26 mouse cellular contexts compared by ENCODE assay signal in the genomic region with DNA sequence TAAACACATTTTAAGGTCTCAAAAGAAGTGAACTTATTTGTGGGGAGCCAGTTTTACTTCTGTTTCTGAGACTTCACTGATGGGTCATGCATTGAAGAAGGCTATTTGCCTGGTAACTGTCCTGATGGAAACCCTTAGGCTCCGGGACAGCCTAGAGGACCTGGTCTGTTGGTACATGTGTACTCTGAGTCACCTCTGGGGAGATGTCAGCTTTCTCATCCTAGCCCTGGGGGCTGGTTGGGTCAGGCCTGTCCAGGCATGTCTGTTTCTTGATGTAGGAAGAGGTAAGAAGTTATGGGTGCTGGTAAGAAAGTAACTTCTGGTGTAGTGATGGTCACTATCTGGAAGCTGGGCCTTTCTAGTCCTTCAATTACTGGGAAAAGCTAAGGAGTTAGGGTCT. TPM values are rescaled to one million over a fixed set of nuclear protein-coding genes. Genes with fewer than 3 reads are reported as not detected.
DNase-seq lines count a peak whose midpoint lies in the region; ATAC-seq and TF ChIP-seq lines count a peak whose summit lies in the region.
"Had no signal": no experiment of that assay in that cellular context is flagged by ENCODE, and none has a peak within 500 bp of the region (broad histone marks: within the 10 kb centered on the region; RNA-seq: fewer than 3 reads in every experiment).

No protein-coding gene starts in this region.

- peak; percentile 53; the same call in 1 of the 2 replicates for ATAC-seq in stomach, embryonic 16.5 days (ENCODE audit: insufficient read depth, low FRiP score)
- ATAC-seq in erythroid progenitor cell, adult 5-6 weeks (replicated peaks; ENCODE audit: low FRiP score, poor library complexity, severe bottlenecking): no peak
- ATAC-seq: activated CD4-positive, CD25-positive, alpha-beta regulatory T cell, adult 4 months; forebrain, embryonic 14.5 days; forebrain, embryonic 16.5 days; Patski had no signal

- peak; percentile 62 for DNase-seq in urinary bladder, postnatal 14 days (ENCODE audit: low spot score)
- no peak for DNase-seq in urinary bladder, postnatal 25 days (ENCODE audit: low spot score)
- DNase-seq in A20 (ENCODE audit: low read depth, low spot score): peak; percentile 60
- no peak for DNase-seq in kidney, adult 2 months
- no peak for DNase-seq in lung, postnatal 14 days
- DNase-seq: adrenal gland, adult 8-10 months; adrenal gland, postnatal 14 days; adrenal gland, postnatal 36 days; cerebellum, adult 11-12 months; cerebellum, adult 2 months; cerebellum, adult 9-10 months; cerebellum, postnatal 10 days; cerebellum, postnatal 25 days had no signal

- 77% methylated on average over 1 of the region's 1 CpGs for WGBS in stomach, embryonic 16.5 days
- WGBS in kidney, adult 2 months: 90% methylated on average over 1 of the region's 1 CpGs

- no peak overlapping the region for H3K4me2 ChIP-seq in stomach, embryonic 16.5 days (ENCODE audit: low read depth, low read length)
- H3K4me2 ChIP-seq: embryonic facial prominence, embryonic 12.5 days; forebrain, embryonic 12.5 days had no signal

- H3K27ac ChIP-seq in stomach, embryonic 16.5 days (ENCODE audit: low read length): no peak overlapping the region
- H3K27ac ChIP-seq in kidney, adult 2 months (ENCODE audit: insufficient read depth, low read depth, low read length): no peak overlapping the region
- H3K27ac ChIP-seq: embryonic facial prominence, embryonic 10.5 days; embryonic facial prominence, embryonic 12.5 days; forebrain, embryonic 10.5 days; forebrain, embryonic 12.5 days had no signal

- no peaks in the 10 kb centered on the region for H3K27me3 ChIP-seq in stomach, embryonic 16.5 days (ENCODE audit: control insufficient read depth, insufficient read depth, low read length)
- H3K27me3 ChIP-seq in kidney, adult 2 months (replicated peaks; ENCODE audit: control insufficient read depth, insufficient read depth, low read length): no peaks in the 10 kb centered on the region
- H3K27me3 ChIP-seq: embryonic facial prominence, embryonic 12.5 days; forebrain, embryonic 12.5 days; Patski had no signal

- H3K4me1 ChIP-seq in stomach, embryonic 16.5 days (ENCODE audit: control insufficient read depth, insufficient read depth, low read length): no peaks in the 10 kb centered on the region; the same call in 1 of the 2 replicates
- no peaks in the 10 kb centered on the region for H3K4me1 ChIP-seq in kidney, adult 2 months (ENCODE audit: control insufficient read depth, insufficient read depth, low read length)
- H3K4me1 ChIP-seq: embryonic facial prominence, embryonic 10.5 days; embryonic facial prominence, embryonic 12.5 days; forebrain, embryonic 10.5 days; forebrain, embryonic 12.5 days had no signal

- H3K36me3 ChIP-seq in stomach, embryonic 16.5 days (ENCODE audit: control insufficient read depth, insufficient read depth, low read length): no peaks in the 10 kb centered on the region
- no peaks in the 10 kb centered on the region for H3K36me3 ChIP-seq in kidney, adult 2 months (ENCODE audit: control insufficient read depth, insufficient read depth, low read length)
- H3K36me3 ChIP-seq: embryonic facial prominence, embryonic 10.5 days; embryonic facial prominence, embryonic 12.5 days; forebrain, embryonic 10.5 days; forebrain, embryonic 12.5 days; G1E had no signal

- H3K9ac ChIP-seq in stomach, embryonic 16.5 days (ENCODE audit: low read length): no peak overlapping the region
- H3K9ac ChIP-seq: embryonic facial prominence, embryonic 12.5 days; forebrain, embryonic 12.5 days had no signal

- no peaks in the 10 kb centered on the region for H3K9me3 ChIP-seq in stomach, embryonic 16.5 days (replicated peaks; ENCODE audit: control insufficient read depth, low read length)
- H3K9me3 ChIP-seq: embryonic facial prominence, embryonic 10.5 days; embryonic facial prominence, embryonic 12.5 days; forebrain, embryonic 10.5 days; forebrain, embryonic 12.5 days; G1E had no signal

- TF ChIP-seq POLR2A in kidney, adult 2 months (IDR thresholded peaks at IDR 0.05; ENCODE audit: low read depth, low read length): no peak

- no peak for TF ChIP-seq CTCF in kidney, adult 2 months (conservative IDR thresholded peaks at IDR 0.05; ENCODE audit: insufficient read depth, insufficient read length, low read depth, low read length)

- H3K4me3 ChIP-seq in stomach, embryonic 16.5 days (replicated peaks; ENCODE audit: low read length): no peak overlapping the region
- H3K4me3 ChIP-seq in kidney, adult 2 months (ENCODE audit: insufficient read depth, low read depth, low read length): no peak overlapping the region
- H3K4me3 ChIP-seq: embryonic facial prominence, embryonic 10.5 days; embryonic facial prominence, embryonic 12.5 days; forebrain, embryonic 10.5 days; forebrain, embryonic 12.5 days had no signal

RNA-seq across cellular contexts. Expression of gene Gm32742, which starts 10.4 kb away (rescaled TPM):
- polyA plus RNA-seq in stomach, embryonic 16.5 days (2015; fragmentation: Nextera tagmentation; extraction: Ambion mirVana): 0.06 and 0.10 TPM in 2 replicates
- not detected in 2 replicates for total RNA-seq in erythroid progenitor cell, adult 5-6 weeks (2015; ENCODE audit: low replicate concordance)
- total RNA-seq in erythroid progenitor cell, adult 5-6 weeks (2017; ENCODE audit: low replicate concordance): not detected in 2 replicates
- 0.02 TPM in 1 of 2 replicates, not detected in the other for polyA plus RNA-seq in kidney, adult 2 months (2012; rRNA removed)
- total RNA-seq: adrenal gland, adult 18-20 months; adrenal gland, adult 8-10 months; adrenal gland, postnatal 14 days; adrenal gland, postnatal 36 days had no signal
- polyA plus RNA-seq: activated CD4-positive, CD25-positive, alpha-beta regulatory T cell, adult 4 months; forebrain, embryonic 10.5 days; forebrain, embryonic 14.5 days had no signal

RNA-seq across cellular contexts. Expression of gene Pou2af1, which starts 37.8 kb away (rescaled TPM):
- 0.60 and 0.66 TPM in 2 replicates for polyA plus RNA-seq in stomach, embryonic 16.5 days (2015; fragmentation: Nextera tagmentation; extraction: Ambion mirVana)
- 21.6 and 52.4 TPM in 2 replicates for total RNA-seq in erythroid progenitor cell, adult 5-6 weeks (2015; ENCODE audit: low replicate concordance)
- total RNA-seq in erythroid progenitor cell, adult 5-6 weeks (2017; ENCODE audit: low replicate concordance): 13.1 and 18.0 TPM in 2 replicates
- 0.35 and 3.4 TPM in 2 replicates for polyA plus RNA-seq in kidney, adult 2 months (2012; rRNA removed)
- total RNA-seq: adrenal gland, postnatal 36 days had no signal
- polyA plus RNA-seq: embryonic facial prominence, embryonic 10.5 days; embryonic facial prominence, embryonic 12.5 days; embryonic facial prominence, embryonic 14.5 days; forebrain, embryonic 10.5 days; forebrain, embryonic 12.5 days; forebrain, embryonic 16.5 days; G1E; Patski had no signal

Comparison
In these comparisons a context has a peak if more than half of its experiments do, and no peak if none do; other contexts are left out.
1. DNase-seq: peak in urinary bladder, postnatal 14 days (single experiment) and A20 (single experiment); none in urinary bladder, postnatal 25 days (single experiment), kidney, adult 2 months (single experiment) and lung, postnatal 14 days (single experiment).